Mouse (Mus musculus): ENCODE data around the gene Ptprz1.
A peak's percentile ranks its signal among the peaks of the same experiment; 100 is the strongest.

The Ptprz1 gene

DNA sequence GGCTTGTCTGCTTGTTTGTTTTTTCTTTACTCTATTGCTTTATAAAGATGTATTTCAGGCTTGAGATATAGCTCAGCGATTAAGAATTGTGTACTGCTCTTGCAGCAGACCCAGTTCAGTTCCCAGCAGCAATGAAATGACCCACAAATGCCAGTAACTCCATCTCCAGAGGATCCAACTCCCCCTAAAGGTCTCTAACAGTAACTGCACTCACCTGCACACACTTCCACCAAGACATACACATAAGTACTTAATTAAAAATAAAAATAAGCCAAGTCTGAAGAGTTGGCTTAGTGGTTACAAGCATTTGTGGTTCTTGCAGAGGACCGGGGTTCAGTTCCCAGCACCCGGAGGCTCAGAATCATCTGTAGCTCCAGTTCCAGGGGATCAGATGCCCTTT, 88.1 kb downstream of the Ptprz1 start:
- no peaks in the 10 kb centered on the region for H3K9me3 ChIP-seq (ENCODE audit: low read length)
- H3K36me3 ChIP-seq (ENCODE audit: insufficient read depth, low read length): no peaks in the 10 kb centered on the region
- TF ChIP-seq POU5F1 (IDR thresholded peaks at IDR 0.05; ENCODE audit: borderline replicate concordance, low read length) (no peak), NANOG (IDR thresholded peaks at IDR 0.05; ENCODE audit: borderline replicate concordance, low read length) (no peak), CTCF (conservative IDR thresholded peaks at IDR 0.05; ENCODE audit: low read length) (peak; percentile 63)
- no peaks in the 10 kb centered on the region for H3K27me3 ChIP-seq (ENCODE audit: insufficient read depth, low read length)
- no peaks in the 10 kb centered on the region for H3K4me1 ChIP-seq (replicated peaks; ENCODE audit: low read depth, low read length)
- no peak overlapping the region for H3K4me3 ChIP-seq (replicated peaks; ENCODE audit: low read length)

DNA sequence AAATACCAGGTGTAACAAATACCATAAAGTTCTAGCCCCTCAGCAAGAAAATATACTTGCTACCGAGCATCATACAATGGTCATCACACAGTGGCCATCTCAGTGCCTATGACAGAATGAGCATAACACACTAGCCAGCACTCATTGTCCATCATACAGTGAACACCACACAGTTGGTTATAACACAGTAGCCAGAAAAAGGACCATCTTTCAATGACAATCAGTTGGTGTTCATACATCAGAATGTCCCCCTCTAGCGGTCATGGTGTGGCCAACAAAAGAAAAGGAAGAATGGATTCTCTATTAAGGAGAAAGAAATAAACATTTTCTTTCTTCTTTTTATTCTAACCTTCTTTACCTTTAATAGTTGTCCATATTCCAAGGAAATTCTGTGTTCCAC, 92.8 kb downstream of the Ptprz1 start:
- Histone ChIP-seq H3K4me1 (replicated peaks; ENCODE audit: low read depth, low read length) (no peaks in the 10 kb centered on the region), H3K27me3 (ENCODE audit: insufficient read depth, low read length) (no peaks in the 10 kb centered on the region), H3K36me3 (ENCODE audit: insufficient read depth, low read length) (no peaks in the 10 kb centered on the region), H3K9me3 (ENCODE audit: low read length) (no peaks in the 10 kb centered on the region), H3K4me3 (replicated peaks; ENCODE audit: low read length) (no peak overlapping the region)
- no peak for TF ChIP-seq POU5F1 (IDR thresholded peaks at IDR 0.05; ENCODE audit: borderline replicate concordance, low read length)
- no peak for TF ChIP-seq NANOG (IDR thresholded peaks at IDR 0.05; ENCODE audit: borderline replicate concordance, low read length)
- peak; percentile 73 for TF ChIP-seq CTCF (conservative IDR thresholded peaks at IDR 0.05; ENCODE audit: low read length)

DNA sequence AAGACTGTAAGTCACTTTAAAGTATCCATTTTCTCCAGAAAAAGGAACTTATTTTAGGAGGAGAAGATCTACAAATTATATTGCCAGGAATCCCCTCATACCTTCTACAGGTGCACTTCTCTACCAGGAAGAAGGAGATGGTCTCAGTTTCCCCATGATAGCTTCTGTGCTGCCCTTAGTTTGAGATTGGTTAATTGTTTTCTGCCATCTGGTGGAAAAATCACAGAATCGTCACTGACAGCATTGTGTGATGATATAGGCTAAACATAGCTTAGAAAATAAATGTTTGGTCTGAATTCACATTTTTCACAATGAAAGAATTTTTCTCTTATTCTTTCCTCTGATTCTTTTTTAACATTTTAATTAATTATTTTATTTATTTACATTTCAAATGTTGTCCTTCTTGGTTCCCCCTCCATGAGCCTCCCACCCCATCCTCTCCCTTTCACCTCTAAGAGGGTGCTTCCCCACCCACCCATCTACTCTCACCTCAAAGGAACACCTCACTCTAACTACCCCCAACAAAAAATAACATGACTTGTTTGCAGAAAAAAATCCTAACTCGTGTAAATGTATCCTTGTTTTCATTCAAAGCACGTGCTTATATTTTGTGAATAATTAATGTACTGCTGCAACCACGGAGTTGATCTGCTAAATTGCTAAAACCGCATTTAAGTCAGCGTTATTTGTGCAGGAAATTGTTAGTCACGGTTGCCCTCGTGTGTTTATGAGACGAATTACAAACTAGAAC, 108.6 kb downstream of the Ptprz1 start:
- H3K9me3 ChIP-seq (ENCODE audit: low read length): peaks cover 8% of the 10 kb centered on the region
- no peak overlapping the region for H3K4me3 ChIP-seq (replicated peaks; ENCODE audit: low read length)
- no peaks in the 10 kb centered on the region for H3K27me3 ChIP-seq (ENCODE audit: insufficient read depth, low read length)
- TF ChIP-seq NANOG (IDR thresholded peaks at IDR 0.05; ENCODE audit: borderline replicate concordance, low read length) (no peak), CTCF (conservative IDR thresholded peaks at IDR 0.05; ENCODE audit: low read length) (no peak), POU5F1 (IDR thresholded peaks at IDR 0.05; ENCODE audit: borderline replicate concordance, low read length) (no peak)
- 0 out of 2 replicates have a peak, but pooled peaks cover 2% of the 10 kb centered on the region for H3K4me1 ChIP-seq (replicated peaks; ENCODE audit: low read depth, low read length)
- no peaks in the 10 kb centered on the region for H3K36me3 ChIP-seq (ENCODE audit: insufficient read depth, low read length)

DNA sequence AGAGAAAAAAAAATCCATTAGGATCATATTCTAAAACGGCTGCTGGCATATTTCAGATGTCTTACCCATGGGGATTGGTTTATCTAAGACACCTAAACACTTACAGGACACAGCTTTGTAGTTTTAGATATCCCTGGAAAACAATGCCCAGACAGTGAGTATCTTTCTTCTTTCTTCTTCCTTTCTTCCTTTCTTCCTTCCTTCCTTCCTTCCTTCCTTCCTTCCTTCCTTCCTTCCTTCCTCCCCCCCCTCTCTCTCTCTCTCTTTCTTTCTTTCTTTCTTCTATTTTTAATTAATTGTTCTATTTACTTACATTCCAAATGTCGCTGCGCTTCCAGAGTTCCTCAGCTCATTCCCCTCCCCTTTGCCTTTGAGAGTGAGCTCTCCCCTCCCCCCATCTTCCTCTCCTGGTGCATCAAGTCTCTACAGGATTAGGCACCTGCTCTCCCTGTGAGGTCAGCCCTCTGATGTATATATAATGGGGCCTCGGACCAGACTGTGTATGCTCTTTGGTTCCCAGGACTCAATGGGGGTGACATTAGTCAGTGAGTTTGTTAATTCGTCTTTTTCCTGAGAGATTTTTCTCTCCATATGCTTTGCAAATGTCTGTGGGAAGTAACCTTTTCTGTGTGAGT, 109.3 kb downstream of the Ptprz1 start:
- H3K27me3 ChIP-seq (ENCODE audit: insufficient read depth, low read length): no peaks in the 10 kb centered on the region
- TF ChIP-seq CTCF (conservative IDR thresholded peaks at IDR 0.05; ENCODE audit: low read length): no peak
- no peak for TF ChIP-seq NANOG (IDR thresholded peaks at IDR 0.05; ENCODE audit: borderline replicate concordance, low read length)
- TF ChIP-seq POU5F1 (IDR thresholded peaks at IDR 0.05; ENCODE audit: borderline replicate concordance, low read length): no peak

DNA sequence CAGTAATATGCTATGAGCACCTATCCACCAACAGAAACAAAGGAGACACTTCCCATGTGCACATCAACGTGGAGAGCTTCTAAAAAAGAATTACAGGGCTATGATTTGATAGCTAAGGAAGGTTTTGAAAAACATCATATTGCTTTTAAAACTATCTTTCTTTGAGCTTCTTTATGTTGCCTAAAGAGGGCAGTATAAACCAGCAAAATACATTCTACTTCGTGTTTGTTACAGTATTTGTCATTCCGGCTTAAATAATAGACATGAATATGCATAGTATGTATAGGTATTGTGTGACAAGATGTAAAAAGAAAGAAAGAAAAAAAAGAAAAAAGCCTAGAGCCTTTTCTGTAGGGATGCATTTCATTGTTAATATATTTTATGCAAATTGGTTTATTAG, 127.8 kb downstream of the Ptprz1 start:
- no peaks in the 10 kb centered on the region for H3K36me3 ChIP-seq (ENCODE audit: insufficient read depth, low read length)
- H3K9me3 ChIP-seq (ENCODE audit: low read length): no peaks in the 10 kb centered on the region
- TF ChIP-seq CTCF (conservative IDR thresholded peaks at IDR 0.05; ENCODE audit: low read length) (peak; percentile 32), POU5F1 (IDR thresholded peaks at IDR 0.05; ENCODE audit: borderline replicate concordance, low read length) (no peak; the same call in 1 of the 2 replicates)

More for the DNA sequence above, 109.3 kb downstream of the Ptprz1 start:
- Histone ChIP-seq H3K9me3 (ENCODE audit: low read length) (peaks cover 8% of the 10 kb centered on the region), H3K4me1 (replicated peaks; ENCODE audit: low read depth, low read length) (0 out of 2 replicates have a peak, but pooled peaks cover 2% of the 10 kb centered on the region), H3K36me3 (ENCODE audit: insufficient read depth, low read length) (no peaks in the 10 kb centered on the region), H3K4me3 (replicated peaks; ENCODE audit: low read length) (no peak overlapping the region)

DNA sequence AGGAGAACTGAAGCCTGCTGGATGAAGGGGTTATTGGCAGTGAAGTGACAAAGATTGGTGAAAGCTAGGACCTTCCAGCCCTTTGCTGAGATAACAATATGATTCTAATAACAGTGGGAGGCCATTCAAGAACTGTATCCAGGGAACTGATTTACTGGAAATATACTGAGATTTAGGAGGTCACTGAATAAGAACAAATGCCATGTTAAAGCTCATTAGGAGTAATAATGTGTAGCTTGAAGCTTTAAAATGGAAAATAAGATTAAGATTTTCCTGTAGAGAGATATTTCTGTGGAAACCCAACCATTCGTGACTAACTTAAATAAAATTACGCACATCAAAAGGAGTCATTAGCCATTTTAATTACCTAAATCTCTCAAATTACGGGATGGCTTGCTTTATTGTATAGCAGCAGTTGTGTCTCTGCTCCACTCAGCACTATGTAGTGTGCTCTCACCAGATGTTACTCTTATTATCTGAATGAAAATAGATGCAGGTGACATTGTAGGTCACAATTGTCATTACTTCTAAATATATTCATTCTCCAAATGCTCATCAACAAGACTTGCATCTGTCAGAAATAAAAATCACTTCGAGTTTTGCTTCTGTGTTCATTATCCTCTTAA, 139.8 kb downstream of the Ptprz1 start:
- Histone ChIP-seq H3K27me3 (ENCODE audit: insufficient read depth, low read length) (no peaks in the 10 kb centered on the region), H3K4me3 (replicated peaks; ENCODE audit: low read length) (no peak overlapping the region), H3K36me3 (ENCODE audit: insufficient read depth, low read length) (no peaks in the 10 kb centered on the region), H3K4me1 (replicated peaks; ENCODE audit: low read depth, low read length) (peaks cover 5% of the 10 kb centered on the region; the same call in 1 of the 2 replicates), H3K9me3 (ENCODE audit: low read length) (peaks cover 15% of the 10 kb centered on the region)
- TF ChIP-seq POU5F1 (IDR thresholded peaks at IDR 0.05; ENCODE audit: borderline replicate concordance, low read length) (no peak), CTCF (conservative IDR thresholded peaks at IDR 0.05; ENCODE audit: low read length) (no peak), NANOG (IDR thresholded peaks at IDR 0.05; ENCODE audit: borderline replicate concordance, low read length) (no peak)

More for the DNA sequence above, 127.8 kb downstream of the Ptprz1 start:
- Histone ChIP-seq H3K27me3 (ENCODE audit: insufficient read depth, low read length) (no peaks in the 10 kb centered on the region), H3K4me1 (replicated peaks; ENCODE audit: low read depth, low read length) (no peaks in the 10 kb centered on the region), H3K4me3 (replicated peaks; ENCODE audit: low read length) (no peak overlapping the region)

DNA sequence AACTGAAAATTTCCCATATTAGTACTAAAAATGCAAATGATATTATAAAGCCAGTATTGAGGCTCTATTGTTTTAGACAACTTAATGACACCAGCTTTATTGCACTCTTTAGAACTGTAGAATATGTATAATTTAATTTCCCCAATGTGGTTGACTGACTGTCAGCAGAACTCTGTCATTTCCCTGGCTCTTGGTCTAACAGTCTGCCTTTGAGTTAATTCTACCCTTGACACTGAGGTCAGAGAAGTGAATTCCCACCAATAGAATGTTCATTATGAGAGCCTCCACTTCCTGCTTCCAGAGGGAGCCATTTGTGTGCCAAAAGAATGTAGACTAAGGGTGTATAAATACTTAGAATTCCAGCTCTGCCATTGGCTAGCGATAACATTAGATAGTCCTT, 152.9 kb downstream of the Ptprz1 start:
- no peaks in the 10 kb centered on the region for H3K27me3 ChIP-seq (ENCODE audit: insufficient read depth, low read length)
- H3K4me3 ChIP-seq (replicated peaks; ENCODE audit: low read length): no peak overlapping the region
- no peaks in the 10 kb centered on the region for H3K36me3 ChIP-seq (ENCODE audit: insufficient read depth, low read length)
- H3K4me1 ChIP-seq (replicated peaks; ENCODE audit: low read depth, low read length): 0 out of 2 replicates have a peak, but pooled peaks cover 4% of the 10 kb centered on the region
- no peaks in the 10 kb centered on the region for H3K9me3 ChIP-seq (ENCODE audit: low read length)
- TF ChIP-seq POU5F1 (IDR thresholded peaks at IDR 0.05; ENCODE audit: borderline replicate concordance, low read length): no peak
- no peak for TF ChIP-seq CTCF (conservative IDR thresholded peaks at IDR 0.05; ENCODE audit: low read length)
- TF ChIP-seq NANOG (IDR thresholded peaks at IDR 0.05; ENCODE audit: borderline replicate concordance, low read length): no peak

DNA sequence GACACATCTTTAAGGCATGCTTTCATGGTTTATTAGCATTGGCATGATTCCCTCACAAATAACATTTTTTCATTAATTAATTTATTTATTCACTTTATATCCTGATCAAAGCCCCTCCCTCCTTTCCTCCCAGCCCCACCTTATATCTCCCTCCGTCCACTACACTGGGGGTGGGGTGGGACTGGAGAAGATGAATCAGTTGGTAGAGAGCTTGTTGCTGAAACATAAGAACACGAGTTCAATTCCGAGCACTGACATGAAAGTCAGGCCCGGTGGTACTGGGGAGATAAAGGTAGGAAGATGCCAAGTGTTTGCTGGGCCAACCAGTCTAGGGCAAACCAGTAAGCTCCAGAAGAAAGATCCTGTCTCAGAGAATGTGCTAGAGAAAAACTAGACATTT, 173.5 kb downstream of the Ptprz1 start:
- no peaks in the 10 kb centered on the region for H3K27me3 ChIP-seq (ENCODE audit: insufficient read depth, low read length)
- no peaks in the 10 kb centered on the region for H3K4me1 ChIP-seq (replicated peaks; ENCODE audit: low read depth, low read length)
- H3K4me3 ChIP-seq (replicated peaks; ENCODE audit: low read length): no peak overlapping the region
- peaks cover 9% of the 10 kb centered on the region for H3K9me3 ChIP-seq (ENCODE audit: low read length)
- H3K36me3 ChIP-seq (ENCODE audit: insufficient read depth, low read length): no peaks in the 10 kb centered on the region
- no peak for TF ChIP-seq POU5F1 (IDR thresholded peaks at IDR 0.05; ENCODE audit: borderline replicate concordance, low read length)
- TF ChIP-seq NANOG (IDR thresholded peaks at IDR 0.05; ENCODE audit: borderline replicate concordance, low read length): no peak
- TF ChIP-seq CTCF (conservative IDR thresholded peaks at IDR 0.05; ENCODE audit: low read length): no peak

All from E14TG2a.4 (cell line).